Mouse (Mus musculus) forelimb bud, embryonic 11.5 days (tissue): ENCODE measurements around the gene Col4a2.

Experiments used
- DNase-seq: peaks from one replicate; pipeline ENCODE4 v3.0.0-alpha.2; 2012; ENCODE audit warnings: low read depth, low spot score

Col4a2 gene

GRCm38 (mm10) chr8:11296282-11296943 lies 16.2 kb upstream of the Col4a2 start:
- DNase-seq, result no peak

- DNase-seq, result no peak
Observed at GRCm38 (mm10) chr8:11297141-11297838, 15.3 kb upstream of the Col4a2 start.

- DNase-seq, result peak; percentile 61
Observed at GRCm38 (mm10) chr8:11298531-11299316, 13.9 kb upstream of the Col4a2 start.

DNA sequence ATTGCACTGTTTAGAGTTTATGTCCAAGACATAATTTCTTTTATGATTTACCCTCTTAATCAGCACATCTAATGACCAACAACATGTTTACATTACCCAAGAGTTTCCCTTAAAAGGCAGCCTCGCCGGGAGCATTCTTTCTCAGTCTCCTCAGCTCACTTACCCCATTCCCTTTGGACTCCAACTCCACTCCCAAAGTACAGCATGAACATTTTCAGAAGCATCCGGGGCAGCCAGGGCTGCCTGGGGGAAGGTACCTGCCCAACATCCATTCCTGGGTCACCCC lies 13.3 kb upstream of the Col4a2 start:
- DNase-seq, result no peak

DNA sequence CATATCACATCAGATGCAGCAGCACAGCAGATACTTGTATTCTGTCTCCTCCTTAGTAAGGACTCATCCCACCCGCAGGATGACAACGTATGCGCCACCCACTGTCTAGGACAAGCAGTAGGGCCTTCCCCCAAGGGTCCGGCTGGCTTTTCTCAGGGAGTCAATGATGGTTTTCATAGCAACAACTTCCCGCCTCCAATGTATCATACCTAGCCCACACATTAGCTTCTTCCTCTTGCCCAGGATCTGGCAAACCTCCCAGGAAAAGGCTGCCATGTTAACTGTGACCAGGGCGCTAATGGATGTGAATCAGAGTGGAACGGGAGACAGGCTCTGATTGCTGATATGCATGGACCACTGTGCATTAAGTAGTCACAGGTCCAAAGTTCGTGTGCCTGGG lies 12.2 kb upstream of the Col4a2 start:
- no peak for DNase-seq

GRCm38 (mm10) chr8:11304027-11304601 lies 8.5 kb upstream of the Col4a2 start:
- no peak for DNase-seq

DNA sequence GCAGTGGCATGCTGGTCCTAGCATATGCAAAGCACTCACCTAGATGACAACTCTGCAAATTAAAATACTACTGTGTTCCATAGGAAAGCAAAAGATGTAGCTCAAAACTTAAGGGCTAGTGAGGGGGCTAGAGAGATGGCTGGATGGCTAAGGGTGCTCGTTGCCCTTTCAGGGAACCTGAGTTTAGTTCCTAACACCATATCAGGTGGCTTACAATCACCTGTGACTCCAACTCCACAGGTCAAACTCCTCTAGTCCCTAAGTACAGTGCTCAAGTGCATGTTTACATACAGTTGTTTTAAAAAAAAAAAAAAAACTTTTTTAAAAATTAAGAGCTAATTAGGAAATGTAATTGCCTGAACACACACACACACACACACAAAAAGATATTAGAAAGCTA lies 7.1 kb upstream of the Col4a2 start:
- no peak for DNase-seq

GRCm38 (mm10) chr8:11307451-11307850 lies 5.2 kb upstream of the Col4a2 start:
- DNase-seq, result no peak

- DNase-seq, result no peak
Observed at GRCm38 (mm10) chr8:11308570-11308998, 4.0 kb upstream of the Col4a2 start.

GRCm38 (mm10) chr8:11309226-11309625 lies 3.4 kb upstream of the Col4a2 start:
- no peak for DNase-seq

DNA sequence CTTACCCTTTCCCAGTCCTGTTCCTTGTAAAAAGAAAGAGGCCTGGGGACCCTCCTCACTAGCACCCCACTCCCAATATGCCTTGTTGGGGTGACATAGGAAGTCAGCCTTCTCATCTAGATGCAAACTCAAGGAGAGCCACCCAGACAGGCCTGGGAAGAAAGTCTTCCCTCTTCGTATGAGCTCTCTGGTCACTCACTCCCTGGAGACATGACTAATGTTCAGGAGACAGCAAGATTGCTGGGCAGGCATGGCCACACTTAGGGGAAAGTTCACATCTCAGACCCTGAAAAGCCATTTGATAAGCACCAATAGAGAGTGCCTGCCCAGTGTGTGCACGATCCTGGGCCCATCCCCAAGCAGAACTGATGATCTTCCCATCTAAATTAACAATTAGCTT lies 2.6 kb upstream of the Col4a2 start:
- no peak for DNase-seq

DNA sequence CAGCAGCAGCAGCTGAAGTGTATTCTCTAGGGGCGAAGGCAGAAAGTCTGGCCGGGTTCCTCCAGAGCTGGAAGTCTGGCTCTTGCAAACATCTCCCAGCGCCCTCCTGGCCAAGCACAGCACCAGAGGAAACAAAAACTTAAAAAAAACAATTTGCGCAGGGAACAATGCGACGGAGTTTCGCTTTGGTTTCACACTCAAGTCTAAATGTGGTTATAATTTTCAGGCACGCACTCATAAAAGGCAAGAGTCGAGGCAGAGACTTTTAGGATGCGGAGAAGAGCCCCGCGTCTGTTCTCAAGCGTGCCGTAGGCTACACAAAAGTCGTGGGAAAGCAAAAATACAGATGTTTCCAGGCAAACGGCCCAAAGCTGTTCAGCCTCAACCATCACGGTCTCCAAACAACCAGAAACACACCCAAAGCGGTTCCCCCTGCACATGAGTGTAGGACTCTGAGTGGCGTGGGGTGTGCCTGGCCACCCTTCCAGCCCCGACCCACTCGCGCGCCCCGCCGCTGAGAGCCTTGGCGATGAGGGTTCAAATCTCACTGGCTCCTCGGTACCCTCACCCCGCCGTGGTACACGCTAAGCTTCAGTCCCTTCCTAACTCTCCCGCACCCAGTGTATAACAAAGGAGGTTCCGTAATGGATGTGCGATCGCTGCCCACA lies 790 bp upstream of the Col4a2 start:
- DNase-seq, result peak; percentile 51

GRCm38 (mm10) chr8:11313176-11314111 lies 839 bp downstream of the Col4a2 start:
- DNase-seq, result peak; percentile 60

GRCm38 (mm10) chr8:11314613-11315012 lies 2.0 kb downstream of the Col4a2 start:
- no peak for DNase-seq

GRCm38 (mm10) chr8:11315179-11315943 lies 2.8 kb downstream of the Col4a2 start:
- no peak for DNase-seq

- no peak for DNase-seq
Observed at GRCm38 (mm10) chr8:11316118-11316517, 3.5 kb downstream of the Col4a2 start.

- no peak for DNase-seq
Observed at GRCm38 (mm10) chr8:11319405-11319804, 6.8 kb downstream of the Col4a2 start.

GRCm38 (mm10) chr8:11321841-11322240 lies 9.2 kb downstream of the Col4a2 start:
- no peak for DNase-seq

DNA sequence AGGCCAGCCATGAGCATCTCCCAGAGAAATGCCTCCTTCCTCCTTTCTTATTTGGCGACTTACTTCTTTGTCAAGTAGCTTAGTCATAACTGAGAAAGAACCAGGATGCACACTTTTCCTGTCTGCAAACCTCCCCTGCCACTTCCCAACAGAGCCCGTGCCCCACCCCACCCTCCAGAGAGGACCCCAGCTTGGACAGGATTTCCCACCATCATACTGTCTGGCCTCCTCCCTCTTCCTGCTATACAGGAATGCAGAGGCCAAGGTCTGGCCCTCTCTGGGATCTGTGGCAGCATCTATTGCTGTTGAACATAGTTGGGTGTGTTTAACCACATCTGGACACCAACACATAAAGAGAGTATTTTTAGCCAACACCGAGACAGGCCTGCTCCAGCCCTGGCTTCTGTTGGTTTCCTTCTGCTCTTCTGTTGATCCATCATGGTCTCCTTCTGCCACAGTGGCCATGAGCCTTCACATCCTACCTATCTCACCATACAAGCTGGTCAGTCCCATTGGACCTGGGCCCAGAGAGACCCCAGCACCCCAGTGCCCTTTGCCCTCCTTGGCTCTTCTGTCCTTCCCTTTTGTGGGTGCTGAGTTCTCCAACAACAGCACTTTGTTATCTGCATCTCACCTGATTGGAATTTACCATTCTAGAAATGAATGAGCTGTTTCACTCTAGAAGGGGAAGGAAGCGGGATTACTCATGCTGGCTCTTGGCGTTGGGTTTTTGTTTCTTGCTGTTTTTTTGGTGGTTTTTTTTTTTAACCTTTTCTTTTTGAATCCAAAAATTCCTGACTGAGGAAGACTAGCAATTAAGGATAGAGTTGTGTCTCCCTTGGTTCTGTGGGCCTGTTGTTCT lies 10.3 kb downstream of the Col4a2 start:
- DNase-seq, result no peak
